Mouse (Mus musculus) CH12.LX (cell line): ENCODE results near the gene Ap5z1.

Experiments used
- CHD2 ChIP-seq: IDR thresholded peaks from 2 replicates; pipeline ENCODE4 v1.6.1; 2011; ENCODE audit warnings: low read length, improper control_type of control experiment
- CTCF ChIP-seq, 2 experiments: IDR thresholded peaks in 1 of 2; conservative IDR thresholded peaks in 1 of 2; 2 replicates each; pipeline ENCODE4 v1.5.1; 2011 to 2012; ENCODE audit warnings: low read depth in 2 of 2, low read length in 2 of 2, improper control_type of control experiment in 1 of 2, inconsistent platforms in 1 of 2, mild to moderate bottlenecking in 1 of 2, moderate library complexity in 1 of 2
- HCFC1 ChIP-seq: IDR thresholded peaks from 2 replicates; pipeline ENCODE4 v1.6.1; 2012; ENCODE audit warnings: low read depth, mild to moderate bottlenecking, inconsistent platforms, low read length, improper control_type of control experiment
- JUN ChIP-seq: IDR thresholded peaks from 2 replicates; pipeline ENCODE4 v1.6.1; 2011; ENCODE audit warnings: low read depth, mild to moderate bottlenecking, low read length, improper control_type of control experiment, moderate library complexity; ENCODE audit not compliant: insufficient read depth
- MAFK ChIP-seq: IDR thresholded peaks from 2 replicates; pipeline ENCODE4 v1.6.1; 2011; ENCODE audit warnings: low read length, improper control_type of control experiment; ENCODE audit not compliant: insufficient replicate concordance
- MAX ChIP-seq: IDR thresholded peaks from 2 replicates; pipeline ENCODE4 v1.6.1; 2011; ENCODE audit warnings: low read length, improper control_type of control experiment
- RCOR1 ChIP-seq: conservative IDR thresholded peaks from 2 replicates; pipeline ENCODE4 v1.6.1; 2012; ENCODE audit warnings: low read depth, mild to moderate bottlenecking, inconsistent platforms, low read length, improper control_type of control experiment
- TBP ChIP-seq: conservative IDR thresholded peaks from 2 replicates; pipeline ENCODE4 v1.6.1; 2011; ENCODE audit warnings: low read depth, low read length, improper control_type of control experiment
- ZMIZ1 ChIP-seq: IDR thresholded peaks from 2 replicates; pipeline ENCODE4 v1.6.1; 2012; ENCODE audit warnings: low read depth, mild to moderate bottlenecking, inconsistent platforms, low read length, improper control_type of control experiment
- ZNF384 ChIP-seq: IDR thresholded peaks from 2 replicates; pipeline ENCODE4 v1.6.1; 2012; ENCODE audit warnings: low read depth, low read length, improper control_type of control experiment, inconsistent platforms

- TF ChIP-seq MAFK: no peak
- TF ChIP-seq CTCF (conservative IDR thresholded peaks at IDR 0.05 in 1 of 2, IDR thresholded peaks at IDR 0.05 in 1 of 2; ENCODE audit: low read depth in 2 of 2, low read length in 2 of 2): no peak
- TF ChIP-seq CHD2: no peak
- TF ChIP-seq MAX: no peak
- no peak for TF ChIP-seq ZMIZ1
- no peak for TF ChIP-seq ZNF384
- no peak for TF ChIP-seq TBP
- TF ChIP-seq HCFC1: no peak
- TF ChIP-seq RCOR1: no peak
- TF ChIP-seq JUN: no peak
These were observed 37.2 kb downstream of the Ap5z1 start for GRCm38 (mm10) chr5:142500918-142501317.
